Mouse (Mus musculus) heart, embryonic 12.5 days (tissue): Measurements from ENCODE around the gene Actr1b. TPM values are rescaled to one million over a fixed set of nuclear protein-coding genes. Genes with fewer than 3 reads are reported as not detected.

Source experiments
- microRNA-seq: library from miRNA; unstranded; fragments of <30 nt; microRNA quantifications from one replicate; pipeline ENCODE4, GENCODE M21; 2017
- polyA plus RNA-seq: library from polyadenylated mRNA; unstranded; fragments of >200 nt; fragmentation: Nextera tagmentation; extraction: Ambion mirVana; gene quantifications from 2 replicates; pipeline ENCODE4 v1.2.1, GENCODE M21; 2016

Gene Actr1b
- polyA plus RNA-seq, 1 experiment from 2014 or later: 95.0 TPM

Small RNAs within 50 kb of the gene (microRNA-seq; reads per million reads assigned to microRNA genes)
- gene Gm24133: not detected

Other genes starting within 250 kb of the Actr1b start
- 6.2 and 7.3 TPM in 2 replicates for gene Cnnm4, start 242.8 kb downstream of the Actr1b start, polyA plus RNA-seq
- 2.2 and 3.4 TPM in 2 replicates for gene Cnnm3, start 202.6 kb downstream of the Actr1b start, polyA plus RNA-seq
- gene Ankrd23, start 177.5 kb downstream of the Actr1b start, polyA plus RNA-seq: 14.9 and 16.8 TPM in 2 replicates
- gene Gm42417, start 175.0 kb downstream of the Actr1b start, polyA plus RNA-seq: 0.40 TPM in 1 of 2 replicates, not detected in the other
- 23.1 and 24.4 TPM in 2 replicates for gene Ankrd39, start 167.0 kb downstream of the Actr1b start, polyA plus RNA-seq
- gene Sema4c, start 156.1 kb downstream of the Actr1b start, polyA plus RNA-seq: 11.9 and 13.3 TPM in 2 replicates
- 2.8 and 3.0 TPM in 2 replicates for gene Fam178b, start 31.2 kb downstream of the Actr1b start, polyA plus RNA-seq
- gene Cox5b, start 23.0 kb downstream of the Actr1b start, polyA plus RNA-seq: 1,063 and 1,083 TPM in 2 replicates
- gene 4933424G06Rik, start 4.3 kb downstream of the Actr1b start, polyA plus RNA-seq: not detected in 2 replicates
- gene Zap70, start 47.4 kb upstream of the Actr1b start, polyA plus RNA-seq: 0.33 and 0.50 TPM in 2 replicates
- gene Tmem131, start 229.2 kb upstream of the Actr1b start, polyA plus RNA-seq: 12.4 and 13.6 TPM in 2 replicates